In the genomic region with DNA sequence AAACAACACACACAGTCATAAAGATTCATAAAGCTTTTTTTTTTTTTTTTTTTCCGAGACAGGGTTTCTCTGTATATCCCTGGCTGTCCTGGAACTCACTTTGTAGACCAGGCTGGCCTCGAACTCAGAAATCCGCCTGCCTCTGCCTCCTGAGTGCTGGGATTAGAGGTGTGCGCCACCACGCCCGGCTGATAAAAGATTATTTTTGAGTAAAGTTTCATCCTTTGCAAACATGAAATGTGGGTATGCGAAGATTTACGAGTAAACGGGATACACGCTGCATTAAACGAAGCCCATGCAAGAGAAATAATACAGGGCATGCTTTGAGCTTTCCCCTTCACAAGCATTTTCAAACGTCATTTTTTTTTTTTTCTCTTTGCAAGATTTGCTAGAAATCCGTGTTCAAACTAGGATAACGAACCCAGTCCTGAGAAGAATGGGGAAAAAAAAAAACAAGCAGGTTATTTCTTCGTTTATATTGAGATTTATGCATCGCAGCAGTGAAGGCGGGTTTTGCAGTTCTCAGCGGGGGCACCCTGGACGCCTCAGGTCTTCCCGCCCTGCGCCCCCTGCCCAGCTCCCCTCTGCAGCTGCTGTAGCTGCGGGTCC, we compare ENCODE assay signal across 8 mouse cellular contexts. TPM values are rescaled to one million over a fixed set of nuclear protein-coding genes. Genes with fewer than 3 reads are reported as not detected.
DNase-seq lines count a peak whose midpoint lies in the region; ATAC-seq and TF ChIP-seq lines count a peak whose summit lies in the region.

No protein-coding gene starts in this region.

- TF ChIP-seq EP300 in stomach, postnatal 0 days (optimal IDR thresholded peaks at IDR 0.05), result no peak

- peaks cover 13% of the 10 kb centered on the region; the same call in 1 of the 2 replicates for H3K4me1 ChIP-seq in thymus, adult 2 months (replicated peaks; ENCODE audit: control insufficient read depth, insufficient read depth, low read length)
- peaks cover 45% of the 10 kb centered on the region for H3K4me1 ChIP-seq in liver, embryonic 12.5 days
- H3K4me1 ChIP-seq in stomach, postnatal 0 days (replicated peaks; ENCODE audit: control insufficient read depth, insufficient read depth), result 0 out of 2 replicates have a peak, but pooled peaks cover 3% of the 10 kb centered on the region

- H3K4me3 ChIP-seq in gastrocnemius, adult 2 months, result peak overlapping the region; percentile 99
- peak overlapping the region; percentile 85 for H3K4me3 ChIP-seq in thymus, adult 2 months (ENCODE audit: control insufficient read depth, insufficient read depth, low read length)
- H3K4me3 ChIP-seq in liver, embryonic 12.5 days, result peak overlapping the region; percentile 89
- peak overlapping the region; percentile 98 for H3K4me3 ChIP-seq in stomach, postnatal 0 days (ENCODE audit: low read depth, low read length)

- H3K4me2 ChIP-seq in liver, embryonic 12.5 days, result peak overlapping the region; percentile 96
- H3K4me2 ChIP-seq in stomach, postnatal 0 days (replicated peaks; ENCODE audit: low read depth), result peak overlapping the region; percentile 85

- no peak for TF ChIP-seq POLR2A in thymus, adult 2 months (IDR thresholded peaks at IDR 0.05; ENCODE audit: control insufficient read depth, extremely low read depth, insufficient read depth, low read length, poor library complexity)

- no peak for DNase-seq in gastrocnemius, adult 2 months
- DNase-seq in gastrocnemius, adult 18-20 months (ENCODE audit: low spot score), result no peak
- DNase-seq in thymus, adult 2 months, result no peak
- DNase-seq in thymus, postnatal 10 days (ENCODE audit: low spot score in 2 of 2), result no peak
- no peak for DNase-seq in stomach, postnatal 0 days (ENCODE audit: low spot score)
- DNase-seq in T-cell, adult 2 months (ENCODE audit: low spot score), result no peak
- DNase-seq in layer of hippocampus, adult 8-10 months (ENCODE audit: low spot score in 2 of 2), result no peak

- WGBS in thymus, adult 2 months, result 30% methylated on average over 22 of the region's 22 CpGs
- WGBS in liver, embryonic 12.5 days (ENCODE audit: insufficient replicate concordance), result 28% methylated on average over 22 of the region's 22 CpGs
- 24% methylated on average over 22 of the region's 22 CpGs for WGBS in stomach, postnatal 0 days

- no peaks in the 10 kb centered on the region for H3K27me3 ChIP-seq in thymus, adult 2 months (ENCODE audit: control insufficient read depth, insufficient read depth, low read length)
- H3K27me3 ChIP-seq in liver, embryonic 12.5 days (replicated peaks), result no peaks in the 10 kb centered on the region
- H3K27me3 ChIP-seq in stomach, postnatal 0 days (ENCODE audit: control insufficient read depth, insufficient read depth, low read length), result no peaks in the 10 kb centered on the region

- peak overlapping the region; percentile 58 for H3K9ac ChIP-seq in liver, embryonic 12.5 days
- peak overlapping the region; percentile 59 for H3K9ac ChIP-seq in stomach, postnatal 0 days (ENCODE audit: low read length)

- intact Hi-C loops in gastrocnemius, adult 2 months (cut with DNase I), result loop anchor here (1.0 to 5.0 kb wide), 2 partner anchors 45 to 120 kb away; no protein-coding TSS in a partner anchor

- no peaks in the 10 kb centered on the region for H3K36me3 ChIP-seq in thymus, adult 2 months (ENCODE audit: control insufficient read depth, insufficient read depth, low read length)
- H3K36me3 ChIP-seq in liver, embryonic 12.5 days, result no peaks in the 10 kb centered on the region
- no peaks in the 10 kb centered on the region for H3K36me3 ChIP-seq in stomach, postnatal 0 days (ENCODE audit: control insufficient read depth, insufficient read depth, low read length)

- peak overlapping the region; percentile 93 for H3K27ac ChIP-seq in gastrocnemius, adult 2 months
- no peak overlapping the region for H3K27ac ChIP-seq in thymus, adult 2 months (ENCODE audit: control insufficient read depth, insufficient read depth, low read length)
- peak overlapping the region; percentile 51; the same call in 1 of the 2 replicates for H3K27ac ChIP-seq in liver, embryonic 12.5 days
- peak overlapping the region; percentile 83; the same call in 1 of the 2 replicates for H3K27ac ChIP-seq in stomach, postnatal 0 days (replicated peaks)

- no peak for ATAC-seq in liver, embryonic 12.5 days
- no peak for ATAC-seq in stomach, postnatal 0 days (ENCODE audit: low FRiP score, low TSS enrichment)

- no peak for TF ChIP-seq CTCF in gastrocnemius, adult 2 months (IDR thresholded peaks at IDR 0.05)
- no peak for TF ChIP-seq CTCF in thymus, adult 2 months (IDR thresholded peaks at IDR 0.05; ENCODE audit: borderline replicate concordance, control insufficient read depth, extremely low read depth, insufficient read depth, low read length, poor library complexity)
- TF ChIP-seq CTCF in stomach, postnatal 0 days (IDR thresholded peaks at IDR 0.05; ENCODE audit: low read depth), result no peak

- H3K9me3 ChIP-seq in liver, embryonic 12.5 days (replicated peaks), result no peaks in the 10 kb centered on the region
- H3K9me3 ChIP-seq in stomach, postnatal 0 days (ENCODE audit: control insufficient read depth, low read length), result no peaks in the 10 kb centered on the region

RNA-seq across cellular contexts. Expression of a gene that starts 0.5 kb away (rescaled TPM):
- total RNA-seq in gastrocnemius, adult 2 months (2021), result 10 to 100 TPM in 1 of 2 experiments, 1 to 10 TPM in 1; 7.3 to 21.1 TPM
- total RNA-seq in gastrocnemius, adult 18-20 months (2021), result 1 to 10 TPM; 9.2 to 9.9 TPM
- polyA plus RNA-seq in thymus, adult 2 months (2012; rRNA removed), result 9.1 and 10.2 TPM in 2 replicates
- 29.8 and 30.5 TPM in 2 replicates for polyA plus RNA-seq in liver, embryonic 12.5 days (2016; fragmentation: Nextera tagmentation; extraction: Ambion mirVana)
- 36.9 and 37.7 TPM in 2 replicates for polyA plus RNA-seq in stomach, postnatal 0 days (2015; fragmentation: Nextera tagmentation; extraction: Ambion mirVana)
- 100 to 1,000 TPM; 163 to 191 (median 171) TPM for total RNA-seq in layer of hippocampus, adult 8-10 months (2022)

RNA-seq across cellular contexts. Expression of a gene that starts 0.7 kb away (rescaled TPM):
- 1 to 10 TPM; 1.6 to 2.6 TPM for total RNA-seq in gastrocnemius, adult 2 months (2021)
- 1 to 10 TPM; 1.6 TPM for total RNA-seq in gastrocnemius, adult 18-20 months (2021)
- 1.9 and 2.2 TPM in 2 replicates for polyA plus RNA-seq in thymus, adult 2 months (2012; rRNA removed)
- polyA plus RNA-seq in liver, embryonic 12.5 days (2016; fragmentation: Nextera tagmentation; extraction: Ambion mirVana), result 1.1 and 1.7 TPM in 2 replicates
- 1.3 TPM in 2 replicates for polyA plus RNA-seq in stomach, postnatal 0 days (2015; fragmentation: Nextera tagmentation; extraction: Ambion mirVana)
- 10 to 100 TPM; 19.6 to 33.4 (median 22.8) TPM for total RNA-seq in layer of hippocampus, adult 8-10 months (2022)

Comparison
In these comparisons a context has a peak if more than half of its experiments do, and no peak if none do; other contexts are left out.
1. RNA of a gene that starts 0.5 kb away (total RNA-seq): 163 to 191 TPM in layer of hippocampus, adult 8-10 months; 7.3 to 21.1 TPM in gastrocnemius, adult 2 months and 9.2 to 9.9 TPM in gastrocnemius, adult 18-20 months; every median in the first group is over 4 times any median in the second.
2. RNA of a gene that starts 0.7 kb away (total RNA-seq): 19.6 to 33.4 TPM in layer of hippocampus, adult 8-10 months; 1.6 to 2.6 TPM in gastrocnemius, adult 2 months and 1.6 TPM in gastrocnemius, adult 18-20 months; every median in the first group is over 4 times any median in the second.
3. Peak in every context shown above with its lines, with median percentiles within 50 percentile points of each other: H3K4me3 ChIP-seq.